Mouse (Mus musculus): ENCODE data around the gene Polr3c.

- no peak for TF ChIP-seq POLR2A (IDR thresholded peaks at IDR 0.05; ENCODE audit: borderline replicate concordance, insufficient read depth, low read length)
- no peak for TF ChIP-seq CTCF (IDR thresholded peaks at IDR 0.05; ENCODE audit: borderline replicate concordance, insufficient read depth, low read depth, low read length)
Measured at GRCm38 (mm10) chr3:96673514-96673913, 53.9 kb downstream of the Polr3c start.
